Mouse (Mus musculus) ES-Bruce4 (cell line): ENCODE data around the gene Map7d1. TPM values are rescaled to one million over a fixed set of nuclear protein-coding genes. Genes with fewer than 3 reads are reported as not detected.
A peak's percentile ranks its signal among the peaks of the same experiment; 100 is the strongest.

Source experiments
- H3K27ac ChIP-seq: 2 replicates; pipeline ENCODE4 v1.5.1; 2012; ENCODE audit warnings: low read length, inconsistent platforms; ENCODE audit not compliant: insufficient read depth
- H3K27me3 ChIP-seq: 2 replicates; pipeline ENCODE4 v1.6.1; 2012; ENCODE audit warnings: mild to moderate bottlenecking, low read length, inconsistent platforms; ENCODE audit not compliant: control insufficient read depth, poor library complexity, insufficient read depth, severe bottlenecking
- H3K36me3 ChIP-seq: 2 replicates; pipeline ENCODE4 v1.6.1; 2012; ENCODE audit warnings: inconsistent platforms, mild to moderate bottlenecking, low read length, moderate library complexity; ENCODE audit not compliant: control insufficient read depth, poor library complexity, insufficient read depth, severe bottlenecking
- H3K4me1 ChIP-seq: one replicate; pipeline ENCODE4 v1.8.1; 2011; ENCODE audit warnings: low read length; ENCODE audit not compliant: control insufficient read depth, insufficient read depth
- H3K4me3 ChIP-seq: 2 replicates; pipeline ENCODE4 v1.5.1; 2011; ENCODE audit warnings: low read depth, mild to moderate bottlenecking, low read length
- H3K9ac ChIP-seq: 2 replicates; pipeline ENCODE4 v1.6.1; 2012; ENCODE audit warnings: low read depth, mild to moderate bottlenecking, inconsistent platforms; ENCODE audit not compliant: poor library complexity, severe bottlenecking
- H3K9me3 ChIP-seq: replicated peaks from 2 replicates; pipeline ENCODE4 v1.6.1; 2012; ENCODE audit warnings: mild to moderate bottlenecking, low read length, inconsistent platforms; ENCODE audit not compliant: control insufficient read depth, poor library complexity, insufficient read depth, severe bottlenecking
- EP300 ChIP-seq: IDR thresholded peaks from 2 replicates; pipeline ENCODE4 v1.6.1; 2011; ENCODE audit warnings: low read depth, low read length; ENCODE audit not compliant: insufficient read depth
- POLR2A ChIP-seq: IDR thresholded peaks from one replicate; pipeline ENCODE4 v1.8.1; 2011; ENCODE audit warnings: low read length; ENCODE audit not compliant: insufficient read depth
- polyA plus RNA-seq: library from polyadenylated mRNA; stranded (reverse); fragments of >200 nt; gene quantifications from 2 replicates; pipeline ENCODE4 v1.2.4, GENCODE M21; 2011; ENCODE audit warnings: low read depth; ENCODE audit not compliant: missing spikeins, insufficient read depth, insufficient read length

Map7d1 gene
- polyA plus RNA-seq, 1 experiment, result 29.0 TPM

DNA sequence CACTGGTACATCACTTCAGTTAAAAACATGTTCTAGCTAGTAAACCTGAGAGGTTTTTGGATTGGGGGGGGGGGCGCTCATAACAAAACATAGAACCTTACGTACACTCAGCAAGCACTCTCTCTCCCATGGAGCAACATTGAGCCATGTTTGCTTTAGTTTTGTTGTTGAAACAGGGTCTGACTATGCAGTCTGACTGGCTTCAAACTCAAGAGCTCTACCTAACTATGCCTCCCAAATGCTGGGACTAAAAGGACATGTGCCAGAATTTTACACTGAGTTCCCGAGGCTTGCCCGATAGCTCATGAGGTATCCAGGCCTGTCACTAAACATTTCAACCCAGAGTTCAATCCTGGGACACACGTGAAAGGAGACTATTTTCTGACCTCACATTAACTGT, 73.1 kb downstream of the Map7d1 start:
- peaks cover 1% of the 10 kb centered on the region for H3K4me1 ChIP-seq
- no peak for TF ChIP-seq EP300
- no peak for TF ChIP-seq POLR2A
- peak overlapping the region; percentile 15; the same call in 1 of the 2 replicates for H3K27ac ChIP-seq
- peaks cover 70% of the 10 kb centered on the region for H3K36me3 ChIP-seq
- H3K9me3 ChIP-seq, result no peaks in the 10 kb centered on the region
- no peaks in the 10 kb centered on the region for H3K27me3 ChIP-seq
- no peak overlapping the region for H3K9ac ChIP-seq
- H3K4me3 ChIP-seq, result no peak overlapping the region

Other genes starting within 250 kb of the Map7d1 start
- not detected in 2 replicates for gene Csf3r, start 231.8 kb downstream of the Map7d1 start, polyA plus RNA-seq
- gene Mrps15, start 209.4 kb downstream of the Map7d1 start, polyA plus RNA-seq, result 68.4 and 69.5 TPM in 2 replicates
- gene Oscp1, start 197.8 kb downstream of the Map7d1 start, polyA plus RNA-seq, result 2.8 and 5.3 TPM in 2 replicates
- 25.4 and 28.8 TPM in 2 replicates for gene Lsm10, start 159.7 kb downstream of the Map7d1 start, polyA plus RNA-seq
- gene Stk40, start 152.4 kb downstream of the Map7d1 start, polyA plus RNA-seq, result 36.4 and 37.5 TPM in 2 replicates
- 13.6 and 15.9 TPM in 2 replicates for gene Eva1b, start 108.6 kb downstream of the Map7d1 start, polyA plus RNA-seq
- 5.5 and 6.0 TPM in 2 replicates for gene Sh3d21, start 92.9 kb downstream of the Map7d1 start, polyA plus RNA-seq
- gene Thrap3, start 53.6 kb downstream of the Map7d1 start, polyA plus RNA-seq, result 456 and 495 TPM in 2 replicates
- gene Trappc3, start 6.0 kb upstream of the Map7d1 start, polyA plus RNA-seq, result 62.8 TPM in 2 replicates
- 1.0 and 1.2 TPM in 2 replicates for gene Col8a2, start 30.4 kb upstream of the Map7d1 start, polyA plus RNA-seq
- 31.4 and 35.7 TPM in 2 replicates for gene Adprhl2, start 65.4 kb upstream of the Map7d1 start, polyA plus RNA-seq
- gene Tekt2, start 69.3 kb upstream of the Map7d1 start, polyA plus RNA-seq, result 4.8 and 5.9 TPM in 2 replicates
- 15.2 and 20.7 TPM in 2 replicates for gene Ago3, start 173.2 kb upstream of the Map7d1 start, polyA plus RNA-seq
- 44.6 and 44.8 TPM in 2 replicates for gene Ago1, start 212.2 kb upstream of the Map7d1 start, polyA plus RNA-seq